Mouse (Mus musculus) heart, embryonic 10.5 days (tissue): ENCODE data around the gene Hes2. TPM values are rescaled to one million over a fixed set of nuclear protein-coding genes. Genes with fewer than 3 reads are reported as not detected.

Source experiments
- DNase-seq: peaks from one replicate; pipeline ENCODE4 v3.0.0-alpha.2; 2017; ENCODE audit warnings: low spot score
- H3K27ac ChIP-seq: fragments of 300-500 bp; sonication (generic); 2 replicates; pipeline ENCODE4 v1.5.1; 2016; ENCODE audit warnings: mild to moderate bottlenecking
- H3K27me3 ChIP-seq: fragments of 300-500 bp; sonication (generic); 2 replicates; pipeline ENCODE4 v1.6.1; 2016; ENCODE audit warnings: mild to moderate bottlenecking; ENCODE audit not compliant: poor library complexity, insufficient read depth, severe bottlenecking
- H3K36me3 ChIP-seq: fragments of 300-500 bp; sonication (generic); 2 replicates; pipeline ENCODE4 v1.6.1; 2016; ENCODE audit warnings: mild to moderate bottlenecking, moderate library complexity
- H3K4me1 ChIP-seq: fragments of 300-500 bp; sonication (generic); 2 replicates; pipeline ENCODE4 v1.6.1; 2016; ENCODE audit warnings: mild to moderate bottlenecking
- H3K4me3 ChIP-seq: fragments of 300-500 bp; sonication (generic); 2 replicates; pipeline ENCODE4 v1.5.1; 2016; ENCODE audit warnings: mild to moderate bottlenecking, moderate library complexity
- H3K9me3 ChIP-seq: fragments of 300-500 bp; sonication (generic); 2 replicates; pipeline ENCODE4 v1.6.1; 2016; ENCODE audit warnings: mild to moderate bottlenecking, moderate library complexity
- WGBS: fragments of 180-500 bp; shearing (Covaris S2); methylation state at CpG from one replicate; pipeline ENCODE4 v1.1.7; 2016; 5-methylcytosine and 5-hydroxymethylcytosine counted together
- polyA plus RNA-seq: library from polyadenylated mRNA; unstranded; fragments of >200 nt; fragmentation: Nextera tagmentation; extraction: Ambion mirVana; gene quantifications from 2 replicates; pipeline ENCODE4 v1.2.1, GENCODE M21; 2016

The Hes2 gene
- polyA plus RNA-seq, 1 experiment from 2014 or later: not detected

GRCm38 (mm10) chr4:152155019-152155418 lies 3.6 kb upstream of the Hes2 start:
- no peak overlapping the region for H3K4me3 ChIP-seq
- no peak for DNase-seq
- WGBS: 70% methylated on average over 4 of the region's 4 CpGs

GRCm38 (mm10) chr4:152157779-152158584 lies 685 bp upstream of the Hes2 start:
- no peak overlapping the region for H3K27ac ChIP-seq
- H3K27me3 ChIP-seq: peaks cover 95% of the 10 kb centered on the region
- no peak for DNase-seq
- peak overlapping the region; percentile 47 for H3K4me3 ChIP-seq
- 17% methylated on average over 21 of the region's 21 CpGs for WGBS
- no peaks in the 10 kb centered on the region for H3K36me3 ChIP-seq
- H3K9me3 ChIP-seq: no peaks in the 10 kb centered on the region
- H3K4me1 ChIP-seq: peaks cover 29% of the 10 kb centered on the region

More at GRCm38 (mm10) chr4:152155019-152155418, 3.6 kb upstream of the Hes2 start:
- no peaks in the 10 kb centered on the region for H3K36me3 ChIP-seq
- H3K4me1 ChIP-seq: peaks cover 53% of the 10 kb centered on the region
- H3K27ac ChIP-seq: no peak overlapping the region
- H3K27me3 ChIP-seq: peaks cover 95% of the 10 kb centered on the region
- H3K9me3 ChIP-seq: no peaks in the 10 kb centered on the region

- DNase-seq: no peak
- Histone ChIP-seq H3K9me3 (no peaks in the 10 kb centered on the region), H3K4me3 (peak overlapping the region; percentile 47), H3K27ac (no peak overlapping the region), H3K36me3 (no peaks in the 10 kb centered on the region), H3K4me1 (peaks cover 20% of the 10 kb centered on the region), H3K27me3 (peaks cover 92% of the 10 kb centered on the region)
- WGBS: 2% methylated on average over 19 of the region's 19 CpGs
Measured at GRCm38 (mm10) chr4:152159285-152159678, 615 bp downstream of the Hes2 start.

- 39% methylated on average over 4 of the region's 4 CpGs for WGBS
- no peak overlapping the region for H3K27ac ChIP-seq
- H3K4me3 ChIP-seq: no peak overlapping the region
- H3K36me3 ChIP-seq: no peaks in the 10 kb centered on the region
- no peak for DNase-seq
- H3K9me3 ChIP-seq: no peaks in the 10 kb centered on the region
- peaks cover 91% of the 10 kb centered on the region for H3K27me3 ChIP-seq
- peaks cover 22% of the 10 kb centered on the region for H3K4me1 ChIP-seq
Measured at GRCm38 (mm10) chr4:152160748-152161147, 2.1 kb downstream of the Hes2 start.

- DNase-seq: no peak
- H3K27me3 ChIP-seq: peaks cover 88% of the 10 kb centered on the region
- peaks cover 22% of the 10 kb centered on the region for H3K4me1 ChIP-seq
- no peaks in the 10 kb centered on the region for H3K36me3 ChIP-seq
- no peak overlapping the region for H3K27ac ChIP-seq
- 80% methylated on average over 6 of the region's 6 CpGs for WGBS
- no peaks in the 10 kb centered on the region for H3K9me3 ChIP-seq
- no peak overlapping the region for H3K4me3 ChIP-seq
Measured at GRCm38 (mm10) chr4:152161601-152162000, 2.9 kb downstream of the Hes2 start.

GRCm38 (mm10) chr4:152162748-152163147 lies 4.1 kb downstream of the Hes2 start:
- Histone ChIP-seq H3K36me3 (no peaks in the 10 kb centered on the region), H3K27me3 (peaks cover 78% of the 10 kb centered on the region), H3K4me1 (peaks cover 22% of the 10 kb centered on the region), H3K9me3 (no peaks in the 10 kb centered on the region), H3K4me3 (no peak overlapping the region), H3K27ac (no peak overlapping the region)
- WGBS: 85% methylated on average over 2 of the region's 2 CpGs
- no peak for DNase-seq

GRCm38 (mm10) chr4:152165036-152165931 lies 6.6 kb downstream of the Hes2 start:
- Histone ChIP-seq H3K9me3 (no peaks in the 10 kb centered on the region), H3K27me3 (peaks cover 60% of the 10 kb centered on the region), H3K36me3 (no peaks in the 10 kb centered on the region), H3K4me1 (peaks cover 2% of the 10 kb centered on the region; the same call in 1 of the 2 replicates), H3K27ac (no peak overlapping the region), H3K4me3 (no peak overlapping the region; the same call in 1 of the 2 replicates)
- 27% methylated on average over 22 of the region's 22 CpGs for WGBS
- DNase-seq: no peak

GRCm38 (mm10) chr4:152168052-152168451 lies 9.4 kb downstream of the Hes2 start:
- DNase-seq: no peak
- WGBS: 74% methylated on average over 8 of the region's 8 CpGs
- peaks cover 37% of the 10 kb centered on the region for H3K27me3 ChIP-seq

GRCm38 (mm10) chr4:152169103-152169502 lies 10.4 kb downstream of the Hes2 start:
- 74% methylated on average over 7 of the region's 7 CpGs for WGBS
- H3K27me3 ChIP-seq: peaks cover 38% of the 10 kb centered on the region
- DNase-seq: no peak

More at GRCm38 (mm10) chr4:152168052-152168451, 9.4 kb downstream of the Hes2 start:
- Histone ChIP-seq H3K9me3 (no peaks in the 10 kb centered on the region), H3K36me3 (no peaks in the 10 kb centered on the region), H3K4me3 (no peak overlapping the region), H3K27ac (no peak overlapping the region), H3K4me1 (peaks cover 2% of the 10 kb centered on the region; the same call in 1 of the 2 replicates)

GRCm38 (mm10) chr4:152170286-152170685 lies 11.6 kb downstream of the Hes2 start:
- 74% methylated on average over 10 of the region's 10 CpGs for WGBS
- Histone ChIP-seq H3K27me3 (peaks cover 39% of the 10 kb centered on the region), H3K36me3 (no peaks in the 10 kb centered on the region), H3K27ac (no peak overlapping the region), H3K4me3 (no peak overlapping the region), H3K4me1 (peaks cover 2% of the 10 kb centered on the region; the same call in 1 of the 2 replicates), H3K9me3 (no peaks in the 10 kb centered on the region)
- DNase-seq: no peak

More at GRCm38 (mm10) chr4:152169103-152169502, 10.4 kb downstream of the Hes2 start:
- Histone ChIP-seq H3K4me1 (peaks cover 2% of the 10 kb centered on the region; the same call in 1 of the 2 replicates), H3K27ac (no peak overlapping the region), H3K36me3 (no peaks in the 10 kb centered on the region), H3K9me3 (no peaks in the 10 kb centered on the region), H3K4me3 (no peak overlapping the region)

GRCm38 (mm10) chr4:152171543-152171942 lies 12.9 kb downstream of the Hes2 start:
- no peak overlapping the region for H3K4me3 ChIP-seq
- no peaks in the 10 kb centered on the region for H3K4me1 ChIP-seq
- no peak for DNase-seq
- no peak overlapping the region for H3K27ac ChIP-seq
- no peaks in the 10 kb centered on the region for H3K9me3 ChIP-seq
- 80% methylated on average over 6 of the region's 6 CpGs for WGBS
- H3K27me3 ChIP-seq: peaks cover 46% of the 10 kb centered on the region
- H3K36me3 ChIP-seq: no peaks in the 10 kb centered on the region

- Histone ChIP-seq H3K9me3 (no peaks in the 10 kb centered on the region), H3K4me3 (no peak overlapping the region), H3K27ac (no peak overlapping the region), H3K4me1 (peaks cover 10% of the 10 kb centered on the region), H3K36me3 (no peaks in the 10 kb centered on the region), H3K27me3 (peaks cover 51% of the 10 kb centered on the region)
- WGBS: under 1% methylated on average over 5 of the region's 5 CpGs
- DNase-seq: peak; percentile 84
Measured at GRCm38 (mm10) chr4:152173041-152173440, 14.4 kb downstream of the Hes2 start.

GRCm38 (mm10) chr4:152173956-152174355 lies 15.3 kb downstream of the Hes2 start:
- H3K36me3 ChIP-seq: no peaks in the 10 kb centered on the region
- DNase-seq: no peak
- H3K9me3 ChIP-seq: no peaks in the 10 kb centered on the region
- no peak overlapping the region for H3K27ac ChIP-seq
- H3K4me3 ChIP-seq: no peak overlapping the region
- H3K4me1 ChIP-seq: peaks cover 19% of the 10 kb centered on the region
- WGBS: 77% methylated on average over 9 of the region's 9 CpGs
- H3K27me3 ChIP-seq: peaks cover 57% of the 10 kb centered on the region
